Mouse (Mus musculus): ENCODE measurements around the gene Scin. TPM values are rescaled to one million over a fixed set of nuclear protein-coding genes. Genes with fewer than 3 reads are reported as not detected.

Gene Scin
- polyA plus RNA-seq, 1 experiment from 2014 or later, result not detected

DNA sequence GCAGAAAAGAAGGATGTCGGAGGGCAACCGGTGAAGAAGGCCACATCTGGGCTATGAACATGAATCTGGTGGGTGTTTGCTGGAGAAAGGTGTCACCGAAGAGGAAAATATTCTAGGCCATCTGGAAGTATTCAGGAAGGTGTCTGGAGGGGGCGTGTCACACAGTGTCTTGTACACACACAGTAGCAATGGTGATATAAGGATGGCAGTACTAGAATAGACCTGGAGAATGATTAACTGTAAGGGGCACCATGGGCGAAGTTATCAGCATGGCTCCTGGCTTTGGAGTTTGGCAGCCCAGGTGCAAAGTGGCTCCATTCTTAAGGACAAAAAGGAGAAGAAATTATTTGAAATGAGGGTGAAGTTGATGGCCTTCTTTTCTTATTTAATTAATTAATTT is 17.8 kb downstream of the Scin start:
- Histone ChIP-seq H3K27ac (no peak overlapping the region), H3K9me3 (ENCODE audit: control insufficient read depth, low read length) (no peaks in the 10 kb centered on the region), H3K4me3 (replicated peaks; ENCODE audit: low read length) (no peak overlapping the region), H3K36me3 (replicated peaks; ENCODE audit: control insufficient read depth, insufficient read depth) (no peaks in the 10 kb centered on the region), H3K9ac (no peak overlapping the region), H3K4me1 (replicated peaks; ENCODE audit: control insufficient read depth, insufficient read depth, low read length) (no peaks in the 10 kb centered on the region), H3K27me3 (ENCODE audit: control insufficient read depth, insufficient read depth, low read length) (no peaks in the 10 kb centered on the region), H3K4me2 (replicated peaks) (no peak overlapping the region)
- no peak for ATAC-seq (ENCODE audit: low FRiP score)
- DNase-seq (ENCODE audit: low spot score), result no peak
- 88% methylated on average over 5 of the region's 5 CpGs for WGBS

DNA sequence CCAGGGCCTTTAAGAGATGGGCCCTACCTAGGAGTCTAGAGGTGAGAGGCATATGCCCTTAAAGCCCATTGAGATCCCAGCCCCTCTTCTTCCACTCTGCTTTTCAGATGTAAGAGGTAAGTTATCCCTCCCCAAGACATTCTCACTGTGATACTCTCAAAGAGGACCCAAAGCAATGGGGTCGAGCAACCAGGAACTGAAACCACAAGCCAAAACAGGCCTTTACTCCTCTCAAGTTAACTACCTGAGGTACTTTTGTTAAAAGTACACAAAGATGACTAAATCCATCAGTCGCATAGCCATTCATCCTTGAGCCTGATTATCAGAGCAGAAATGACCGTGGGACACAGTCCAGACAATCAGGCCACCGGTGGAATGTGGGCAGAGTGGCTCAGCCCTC is 19.1 kb downstream of the Scin start:
- Histone ChIP-seq H3K4me2 (replicated peaks) (no peak overlapping the region), H3K36me3 (replicated peaks; ENCODE audit: control insufficient read depth, insufficient read depth) (no peaks in the 10 kb centered on the region), H3K9me3 (ENCODE audit: control insufficient read depth, low read length) (no peaks in the 10 kb centered on the region), H3K27me3 (ENCODE audit: control insufficient read depth, insufficient read depth, low read length) (no peaks in the 10 kb centered on the region), H3K4me3 (replicated peaks; ENCODE audit: low read length) (no peak overlapping the region), H3K9ac (no peak overlapping the region), H3K4me1 (replicated peaks; ENCODE audit: control insufficient read depth, insufficient read depth, low read length) (no peaks in the 10 kb centered on the region), H3K27ac (no peak overlapping the region)
- DNase-seq (ENCODE audit: low spot score) (no peak), ATAC-seq (ENCODE audit: low FRiP score) (no peak)
- WGBS, result 93% methylated on average over 4 of the region's 4 CpGs

DNA sequence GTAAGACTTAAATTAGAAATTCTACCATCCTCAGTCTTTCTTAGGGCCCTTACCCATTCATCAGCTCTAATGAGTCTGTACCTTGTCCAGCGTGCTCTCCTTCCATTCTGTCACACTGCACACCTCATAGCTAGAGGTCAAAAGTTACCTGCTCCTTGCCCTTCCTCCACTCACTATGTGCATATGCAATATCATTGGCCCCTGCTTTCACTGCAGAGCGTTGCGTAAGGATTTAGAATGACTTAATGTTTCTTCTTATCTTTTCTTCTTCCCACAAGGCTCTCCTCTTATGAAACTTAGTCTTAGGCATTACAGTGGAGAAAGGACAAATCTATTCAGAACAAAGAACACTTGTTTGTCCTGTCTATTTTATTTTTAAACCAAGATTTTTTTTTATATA is 20.0 kb downstream of the Scin start:
- no peak for DNase-seq (ENCODE audit: low spot score)
- no peak overlapping the region for H3K9ac ChIP-seq
- H3K9me3 ChIP-seq (ENCODE audit: control insufficient read depth, low read length), result no peaks in the 10 kb centered on the region
- no peak for ATAC-seq (ENCODE audit: low FRiP score)
- no peak overlapping the region for H3K4me3 ChIP-seq (replicated peaks; ENCODE audit: low read length)
- H3K27me3 ChIP-seq (ENCODE audit: control insufficient read depth, insufficient read depth, low read length), result no peaks in the 10 kb centered on the region
- 92% methylated on average over 3 of the region's 3 CpGs for WGBS
- no peak overlapping the region for H3K4me2 ChIP-seq (replicated peaks)
- H3K4me1 ChIP-seq (replicated peaks; ENCODE audit: control insufficient read depth, insufficient read depth, low read length), result no peaks in the 10 kb centered on the region
- no peak overlapping the region for H3K27ac ChIP-seq
- no peaks in the 10 kb centered on the region for H3K36me3 ChIP-seq (replicated peaks; ENCODE audit: control insufficient read depth, insufficient read depth)

DNA sequence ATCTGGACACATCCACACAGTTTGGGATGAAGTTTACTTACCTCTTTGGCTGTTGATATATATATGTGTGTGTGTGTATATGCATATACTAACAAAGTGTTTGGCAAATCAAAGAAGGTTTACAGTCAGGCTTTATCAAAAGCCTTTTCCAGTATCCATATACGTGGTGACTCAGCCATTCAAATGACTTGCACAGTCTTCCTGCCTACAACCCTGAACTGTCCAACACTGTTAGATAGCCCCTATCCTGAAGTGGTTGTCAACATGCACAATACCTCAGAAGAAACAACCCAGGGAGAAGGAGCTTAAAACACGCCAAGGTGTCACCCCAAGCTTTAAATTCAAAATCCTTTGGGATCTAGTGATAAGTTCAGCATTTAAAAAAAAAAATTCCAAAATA is 20.4 kb downstream of the Scin start:
- Histone ChIP-seq H3K4me2 (replicated peaks) (no peak overlapping the region), H3K4me3 (replicated peaks; ENCODE audit: low read length) (no peak overlapping the region), H3K4me1 (replicated peaks; ENCODE audit: control insufficient read depth, insufficient read depth, low read length) (no peaks in the 10 kb centered on the region), H3K27me3 (ENCODE audit: control insufficient read depth, insufficient read depth, low read length) (no peaks in the 10 kb centered on the region), H3K9ac (no peak overlapping the region), H3K9me3 (ENCODE audit: control insufficient read depth, low read length) (no peaks in the 10 kb centered on the region), H3K27ac (no peak overlapping the region), H3K36me3 (replicated peaks; ENCODE audit: control insufficient read depth, insufficient read depth) (no peaks in the 10 kb centered on the region)
- DNase-seq (ENCODE audit: low spot score), result no peak
- no peak for ATAC-seq (ENCODE audit: low FRiP score)
- WGBS, result 95% methylated on average over 2 of the region's 2 CpGs

DNA sequence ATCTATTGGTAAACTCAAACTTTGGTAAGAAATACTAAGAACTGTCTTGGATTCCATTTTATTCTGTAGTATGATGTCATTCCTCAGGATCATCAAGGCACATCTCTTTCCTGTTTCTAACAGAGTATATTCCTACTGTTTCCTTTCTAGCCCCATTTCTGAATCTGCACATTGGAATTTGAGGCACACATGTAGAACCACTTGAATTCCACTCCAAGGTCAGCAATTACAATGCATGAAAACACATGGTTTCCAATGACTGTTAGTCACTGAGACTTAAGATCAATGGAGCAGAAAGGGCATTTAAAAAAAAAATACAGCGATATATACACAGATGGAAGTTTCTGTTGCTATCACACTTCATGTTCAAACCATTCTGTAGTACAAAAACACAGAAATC is 24.8 kb downstream of the Scin start:
- ATAC-seq (ENCODE audit: low FRiP score) (no peak), DNase-seq (ENCODE audit: low spot score) (no peak)
- Histone ChIP-seq H3K27me3 (ENCODE audit: control insufficient read depth, insufficient read depth, low read length) (no peaks in the 10 kb centered on the region), H3K4me1 (replicated peaks; ENCODE audit: control insufficient read depth, insufficient read depth, low read length) (no peaks in the 10 kb centered on the region), H3K9me3 (ENCODE audit: control insufficient read depth, low read length) (no peaks in the 10 kb centered on the region), H3K27ac (no peak overlapping the region), H3K9ac (no peak overlapping the region), H3K36me3 (replicated peaks; ENCODE audit: control insufficient read depth, insufficient read depth) (no peaks in the 10 kb centered on the region), H3K4me2 (replicated peaks) (no peak overlapping the region), H3K4me3 (replicated peaks; ENCODE audit: low read length) (no peak overlapping the region)
- 81% methylated on average over 1 of the region's 1 CpGs for WGBS

DNA sequence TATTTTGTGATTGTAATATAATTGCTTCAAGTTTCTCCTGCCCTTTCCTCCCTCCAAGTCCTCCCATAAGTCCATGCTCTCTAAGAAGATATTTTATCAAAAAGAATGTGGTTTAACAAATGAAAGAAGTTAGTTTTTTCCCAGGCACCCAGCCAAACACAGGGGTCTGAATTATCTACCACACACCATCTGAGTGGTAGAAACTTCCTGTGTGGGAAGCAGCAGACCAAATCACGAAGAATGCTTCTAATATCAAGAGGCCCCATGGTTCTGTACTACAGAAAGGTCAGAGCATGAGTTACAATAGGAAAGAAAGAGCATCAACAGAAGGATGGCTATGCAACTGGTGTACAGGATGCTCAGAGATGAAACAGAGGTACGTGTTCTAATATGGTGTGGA is 25.9 kb downstream of the Scin start:
- Histone ChIP-seq H3K4me1 (replicated peaks; ENCODE audit: control insufficient read depth, insufficient read depth, low read length) (no peaks in the 10 kb centered on the region), H3K4me3 (replicated peaks; ENCODE audit: low read length) (no peak overlapping the region), H3K36me3 (replicated peaks; ENCODE audit: control insufficient read depth, insufficient read depth) (no peaks in the 10 kb centered on the region), H3K9me3 (ENCODE audit: control insufficient read depth, low read length) (no peaks in the 10 kb centered on the region), H3K9ac (no peak overlapping the region), H3K27ac (no peak overlapping the region), H3K4me2 (replicated peaks) (no peak overlapping the region), H3K27me3 (ENCODE audit: control insufficient read depth, insufficient read depth, low read length) (no peaks in the 10 kb centered on the region)
- no peak for ATAC-seq (ENCODE audit: low FRiP score)
- 73% methylated on average over 2 of the region's 2 CpGs for whole genome bisulfite sequencing
- no peak for DNase-seq (ENCODE audit: low spot score)

DNA sequence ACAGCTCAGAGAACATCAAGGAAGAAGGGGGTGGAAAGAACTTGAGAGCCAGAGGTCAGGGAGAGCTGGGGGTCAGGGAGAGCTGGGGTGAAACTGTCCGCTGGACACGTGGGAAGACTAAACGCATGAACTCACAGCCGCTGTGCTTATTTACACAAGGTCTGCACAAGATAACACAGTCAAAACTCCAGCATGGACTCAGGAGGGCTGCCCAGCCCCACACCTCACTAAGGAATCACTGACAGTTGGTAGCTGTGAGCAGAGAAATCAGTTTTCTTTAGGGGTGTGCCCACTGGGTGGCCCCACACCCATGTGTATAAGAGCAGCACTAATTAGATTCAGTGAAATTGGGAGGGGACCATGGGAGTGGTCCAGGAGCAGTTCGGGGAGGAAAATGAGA is 27.2 kb downstream of the Scin start:
- no peak for DNase-seq (ENCODE audit: low spot score)
- H3K36me3 ChIP-seq (replicated peaks; ENCODE audit: control insufficient read depth, insufficient read depth), result no peaks in the 10 kb centered on the region
- H3K4me1 ChIP-seq (replicated peaks; ENCODE audit: control insufficient read depth, insufficient read depth, low read length), result no peaks in the 10 kb centered on the region
- no peaks in the 10 kb centered on the region for H3K27me3 ChIP-seq (ENCODE audit: control insufficient read depth, insufficient read depth, low read length)
- no peak overlapping the region for H3K27ac ChIP-seq
- H3K9me3 ChIP-seq (ENCODE audit: control insufficient read depth, low read length), result no peaks in the 10 kb centered on the region
- H3K4me2 ChIP-seq (replicated peaks), result no peak overlapping the region
- 73% methylated on average over 5 of the region's 5 CpGs for WGBS
- no peak overlapping the region for H3K9ac ChIP-seq
- ATAC-seq (ENCODE audit: low FRiP score), result no peak
- H3K4me3 ChIP-seq (replicated peaks; ENCODE audit: low read length), result no peak overlapping the region

DNA sequence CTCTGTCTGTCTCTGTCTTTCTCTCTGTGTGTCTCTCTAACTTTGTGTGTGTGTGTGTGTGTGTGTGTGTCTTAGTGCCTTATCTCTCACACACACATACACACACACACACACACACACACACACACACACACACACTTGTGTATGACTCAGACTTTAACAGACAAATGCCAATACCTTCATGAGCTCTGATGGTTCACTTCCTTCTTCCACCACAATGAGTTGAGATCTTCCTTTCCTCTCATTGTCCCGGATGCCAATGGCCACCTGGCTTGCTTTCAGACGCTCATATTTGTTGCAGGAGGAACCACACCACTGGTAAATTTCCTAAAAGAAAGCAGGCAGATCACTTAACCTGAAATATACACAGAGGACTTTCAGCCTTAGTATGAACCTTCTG is 29.3 kb downstream of the Scin start:
- no peak for DNase-seq (ENCODE audit: low spot score)
- H3K27ac ChIP-seq, result no peak overlapping the region
- H3K4me2 ChIP-seq (replicated peaks), result no peak overlapping the region
- no peaks in the 10 kb centered on the region for H3K4me1 ChIP-seq (replicated peaks; ENCODE audit: control insufficient read depth, insufficient read depth, low read length)
- H3K36me3 ChIP-seq (replicated peaks; ENCODE audit: control insufficient read depth, insufficient read depth), result no peaks in the 10 kb centered on the region
- ATAC-seq (ENCODE audit: low FRiP score), result no peak
- 75% methylated on average over 2 of the region's 2 CpGs for WGBS
- no peaks in the 10 kb centered on the region for H3K9me3 ChIP-seq (ENCODE audit: control insufficient read depth, low read length)
- H3K4me3 ChIP-seq (replicated peaks; ENCODE audit: low read length), result no peak overlapping the region
- no peak overlapping the region for H3K9ac ChIP-seq
- no peaks in the 10 kb centered on the region for H3K27me3 ChIP-seq (ENCODE audit: control insufficient read depth, insufficient read depth, low read length)

DNA sequence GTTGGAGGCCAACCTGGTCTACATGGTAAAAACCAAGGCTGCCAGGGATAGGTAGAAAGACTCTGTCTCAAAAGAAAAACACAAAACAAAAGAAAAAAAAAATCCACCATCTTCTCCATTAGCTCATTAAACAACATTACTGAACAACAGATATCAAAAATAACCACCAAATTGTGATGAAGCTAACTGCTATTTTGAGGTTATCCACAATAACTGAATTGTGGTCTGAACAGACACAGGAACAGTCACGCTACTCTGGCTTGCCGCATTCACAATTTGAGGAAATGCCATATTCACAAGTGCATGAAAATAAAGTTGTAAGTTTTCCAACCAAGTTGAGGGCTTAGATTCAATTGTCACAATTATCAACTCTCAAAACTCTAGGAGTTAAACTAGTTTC is 31.7 kb downstream of the Scin start:
- no peak overlapping the region for H3K4me2 ChIP-seq (replicated peaks)
- H3K36me3 ChIP-seq (replicated peaks; ENCODE audit: control insufficient read depth, insufficient read depth), result no peaks in the 10 kb centered on the region
- no peak overlapping the region for H3K9ac ChIP-seq
- no peaks in the 10 kb centered on the region for H3K9me3 ChIP-seq (ENCODE audit: control insufficient read depth, low read length)
- H3K4me3 ChIP-seq (replicated peaks; ENCODE audit: low read length), result no peak overlapping the region
- DNase-seq (ENCODE audit: low spot score), result no peak
- H3K27me3 ChIP-seq (ENCODE audit: control insufficient read depth, insufficient read depth, low read length), result no peaks in the 10 kb centered on the region
- H3K4me1 ChIP-seq (replicated peaks; ENCODE audit: control insufficient read depth, insufficient read depth, low read length), result no peaks in the 10 kb centered on the region
- no peak for ATAC-seq (ENCODE audit: low FRiP score)
- H3K27ac ChIP-seq, result no peak overlapping the region
- WGBS, result 95% methylated on average over 2 of the region's 2 CpGs

DNA sequence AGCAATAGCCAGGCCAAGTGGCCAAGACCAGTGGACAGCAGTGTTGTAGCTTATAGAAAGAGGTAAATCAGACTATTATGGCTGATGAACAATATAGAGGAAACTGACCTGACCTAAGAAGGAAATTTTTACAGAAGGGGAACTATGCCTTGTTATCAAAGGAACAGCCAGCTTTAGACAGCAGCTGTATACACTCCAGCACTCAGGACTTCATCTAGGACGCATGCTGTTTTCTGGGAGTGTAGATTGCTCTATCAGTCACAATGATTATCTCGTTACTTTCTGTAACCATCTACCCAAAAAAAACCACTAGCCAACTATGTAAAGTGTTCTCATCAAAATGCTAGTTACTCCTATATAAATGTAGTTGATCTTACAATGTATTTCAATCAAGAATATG is 34.6 kb downstream of the Scin start:
- Histone ChIP-seq H3K27me3 (ENCODE audit: control insufficient read depth, insufficient read depth, low read length) (no peaks in the 10 kb centered on the region), H3K9ac (no peak overlapping the region), H3K27ac (no peak overlapping the region), H3K4me3 (replicated peaks; ENCODE audit: low read length) (no peak overlapping the region), H3K9me3 (ENCODE audit: control insufficient read depth, low read length) (no peaks in the 10 kb centered on the region), H3K4me1 (replicated peaks; ENCODE audit: control insufficient read depth, insufficient read depth, low read length) (no peaks in the 10 kb centered on the region), H3K36me3 (replicated peaks; ENCODE audit: control insufficient read depth, insufficient read depth) (no peaks in the 10 kb centered on the region), H3K4me2 (replicated peaks) (no peak overlapping the region)
- no peak for DNase-seq (ENCODE audit: low spot score)
- WGBS, result 77% methylated on average over 2 of the region's 2 CpGs
- ATAC-seq (ENCODE audit: low FRiP score), result no peak

Data from hindbrain, embryonic 14.5 days (tissue).